Mouse (Mus musculus) megakaryocyte, embryonic 14.5 days (primary cell): Measurements from ENCODE around the gene Cript.

Source experiments
- FLI1 ChIP-seq: IDR thresholded peaks from 2 replicates; pipeline ENCODE4 v1.6.1; 2012; ENCODE audit warnings: low read length, inconsistent platforms, mixed read lengths
- GATA1 ChIP-seq: IDR thresholded peaks from 3 replicates; pipeline ENCODE4 v1.6.1; 2012; ENCODE audit warnings: mixed read lengths, low read length, inconsistent platforms, borderline replicate concordance

DNA sequence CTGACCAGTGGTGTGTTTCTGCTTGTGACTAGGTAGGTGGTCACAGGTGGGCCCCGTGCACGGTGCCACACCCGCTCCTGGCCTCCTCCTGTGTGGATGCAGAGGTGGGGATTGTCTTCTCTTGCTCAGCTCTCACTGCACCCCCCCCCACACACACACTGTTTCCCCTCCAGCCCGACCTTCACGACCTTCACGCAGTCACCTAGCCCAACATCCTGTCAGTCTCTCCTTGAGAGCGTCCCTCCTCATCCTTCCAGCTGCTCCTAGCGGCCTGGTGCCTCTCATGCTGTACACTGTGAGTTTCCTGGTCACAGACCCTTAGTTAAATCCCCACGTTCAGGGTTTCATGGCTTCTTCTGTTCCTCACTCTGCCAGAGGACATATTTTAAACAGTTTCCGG lies 49.0 kb upstream of the Cript start:
- TF ChIP-seq GATA1 (no peak), FLI1 (no peak)
